Comparison of ENCODE assay signal across 11 mouse cellular contexts in the genomic region with DNA sequence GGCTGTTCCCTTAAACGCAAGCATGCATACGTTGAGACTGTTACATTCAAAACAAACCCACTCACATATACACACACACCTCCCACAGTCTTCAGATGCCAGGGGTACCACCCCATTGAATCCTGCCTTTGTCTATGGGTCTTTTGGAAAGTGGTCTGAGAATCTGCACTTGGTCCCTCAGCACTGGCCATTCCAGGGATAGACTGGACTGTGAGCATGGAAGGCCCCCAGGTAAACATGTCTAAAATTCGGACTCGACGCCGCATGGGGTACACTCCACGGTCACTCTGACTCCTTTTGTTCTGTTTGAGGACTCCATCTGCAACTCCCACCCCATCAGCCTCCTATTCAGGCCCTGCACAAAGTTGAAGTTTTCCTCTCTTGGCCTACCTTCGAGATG. TPM values are rescaled to one million over a fixed set of nuclear protein-coding genes. Genes with fewer than 3 reads are reported as not detected.
A peak's percentile ranks its signal among the peaks of the same experiment; 100 is the strongest.
DNase-seq lines count a peak whose midpoint lies in the region; ATAC-seq and TF ChIP-seq lines count a peak whose summit lies in the region.
"Had no signal": no experiment of that assay in that cellular context is flagged by ENCODE, and none has a peak within 500 bp of the region (broad histone marks: within the 10 kb centered on the region; RNA-seq: fewer than 3 reads in every experiment).

No protein-coding gene starts in this region.

- peaks cover 47% of the 10 kb centered on the region for H3K27me3 ChIP-seq in heart, embryonic 13.5 days (replicated peaks)
- peaks cover 30% of the 10 kb centered on the region for H3K27me3 ChIP-seq in embryonic facial prominence, embryonic 10.5 days (replicated peaks; ENCODE audit: low read depth, poor library complexity, severe bottlenecking)
- peaks cover 11% of the 10 kb centered on the region; the same call in 1 of the 2 replicates for H3K27me3 ChIP-seq in hindbrain, embryonic 13.5 days
- no peaks in the 10 kb centered on the region for H3K27me3 ChIP-seq in midbrain, embryonic 14.5 days (ENCODE audit: control insufficient read depth, insufficient read depth, low read length)

- H3K4me2 ChIP-seq in heart, embryonic 13.5 days, result peak overlapping the region; percentile 99
- H3K4me2 ChIP-seq in hindbrain, embryonic 13.5 days, result peak overlapping the region; percentile 85
- H3K4me2 ChIP-seq in midbrain, embryonic 14.5 days (ENCODE audit: low read length), result peak overlapping the region; percentile 83

- WGBS in heart, embryonic 13.5 days, result 70% methylated on average over 8 of the region's 8 CpGs
- WGBS in embryonic facial prominence, embryonic 10.5 days, result 76% methylated on average over 8 of the region's 8 CpGs
- WGBS in hindbrain, embryonic 13.5 days, result 84% methylated on average over 8 of the region's 8 CpGs
- 76% methylated on average over 8 of the region's 8 CpGs for WGBS in midbrain, embryonic 14.5 days

- H3K27ac ChIP-seq in heart, embryonic 13.5 days (replicated peaks), result no peak overlapping the region
- H3K27ac ChIP-seq in embryonic facial prominence, embryonic 10.5 days (replicated peaks), result no peak overlapping the region
- H3K27ac ChIP-seq in hindbrain, embryonic 13.5 days, result peak overlapping the region; percentile 96
- H3K27ac ChIP-seq in midbrain, embryonic 14.5 days (replicated peaks; ENCODE audit: low read depth, low read length), result no peak overlapping the region; the same call in 1 of the 2 replicates
- H3K27ac ChIP-seq in gastrocnemius, adult 2 months, result no peak overlapping the region
- H3K27ac ChIP-seq: liver, embryonic 14.5 days had no signal

- no peak for ATAC-seq in heart, embryonic 13.5 days (ENCODE audit: extremely low read depth, insufficient number of reproducible peaks, low FRiP score, low TSS enrichment)
- ATAC-seq in hindbrain, embryonic 13.5 days (ENCODE audit: low FRiP score), result peak; percentile 3; the same call in 1 of the 2 replicates
- ATAC-seq in midbrain, embryonic 14.5 days (ENCODE audit: low FRiP score, low TSS enrichment), result no peak

- H3K9ac ChIP-seq in heart, embryonic 13.5 days, result no peak overlapping the region
- H3K9ac ChIP-seq in hindbrain, embryonic 13.5 days, result peak overlapping the region; percentile 85; the same call in 1 of the 2 replicates
- H3K9ac ChIP-seq in midbrain, embryonic 14.5 days (replicated peaks; ENCODE audit: low read length), result no peak overlapping the region
- H3K9ac ChIP-seq: liver, embryonic 14.5 days had no signal

- intact Hi-C loops in heart, postnatal 25 days (cut with DNase I), result no loop called here
- intact Hi-C loops in gastrocnemius, adult 2 months (cut with DNase I), result no loop called here

- H3K36me3 ChIP-seq in heart, embryonic 13.5 days, result no peaks in the 10 kb centered on the region
- no peaks in the 10 kb centered on the region for H3K36me3 ChIP-seq in embryonic facial prominence, embryonic 10.5 days (replicated peaks)
- H3K36me3 ChIP-seq in hindbrain, embryonic 13.5 days, result no peaks in the 10 kb centered on the region
- H3K36me3 ChIP-seq in midbrain, embryonic 14.5 days (ENCODE audit: control insufficient read depth, insufficient read depth, low read length), result no peaks in the 10 kb centered on the region

- H3K9me3 ChIP-seq in heart, embryonic 13.5 days, result no peaks in the 10 kb centered on the region
- no peaks in the 10 kb centered on the region for H3K9me3 ChIP-seq in embryonic facial prominence, embryonic 10.5 days
- no peaks in the 10 kb centered on the region for H3K9me3 ChIP-seq in hindbrain, embryonic 13.5 days
- H3K9me3 ChIP-seq in midbrain, embryonic 14.5 days (ENCODE audit: control insufficient read depth, low read length), result no peaks in the 10 kb centered on the region

- no peak for TF ChIP-seq CTCF in gastrocnemius, adult 2 months (IDR thresholded peaks at IDR 0.05)

- peaks cover 10% of the 10 kb centered on the region for H3K4me1 ChIP-seq in heart, embryonic 13.5 days
- peaks cover 13% of the 10 kb centered on the region for H3K4me1 ChIP-seq in embryonic facial prominence, embryonic 10.5 days
- H3K4me1 ChIP-seq in hindbrain, embryonic 13.5 days (replicated peaks), result peaks cover 31% of the 10 kb centered on the region
- peaks cover 11% of the 10 kb centered on the region; the same call in 1 of the 2 replicates for H3K4me1 ChIP-seq in midbrain, embryonic 14.5 days (ENCODE audit: control insufficient read depth, insufficient read depth, low read length)

- no peak overlapping the region; the same call in 1 of the 2 replicates for H3K4me3 ChIP-seq in heart, embryonic 13.5 days
- peak overlapping the region; percentile 71; the same call in 1 of the 2 replicates for H3K4me3 ChIP-seq in embryonic facial prominence, embryonic 10.5 days
- H3K4me3 ChIP-seq in hindbrain, embryonic 13.5 days, result peak overlapping the region; percentile 80
- H3K4me3 ChIP-seq in midbrain, embryonic 14.5 days (replicated peaks; ENCODE audit: low read depth, low read length), result peak overlapping the region; percentile 74
- H3K4me3 ChIP-seq in gastrocnemius, adult 2 months, result no peak overlapping the region

- no peak for DNase-seq in heart, postnatal 25 days (ENCODE audit: low spot score)
- DNase-seq in embryonic facial prominence, embryonic 10.5 days (ENCODE audit: low spot score), result no peak
- DNase-seq in midbrain, embryonic 14.5 days, result no peak
- DNase-seq in gastrocnemius, adult 2 months, result no peak
- DNase-seq in thymus, postnatal 4 days, result no peak
- DNase-seq in layer of hippocampus, postnatal 14 days (ENCODE audit: low spot score in 2 of 2), result no peak

RNA-seq across cellular contexts. Expression of a gene that starts 0.5 kb away (rescaled TPM):
- 0.05 and 0.15 TPM in 2 replicates for polyA plus RNA-seq in heart, embryonic 13.5 days (2015; fragmentation: Nextera tagmentation; extraction: Ambion mirVana)
- total RNA-seq in heart, postnatal 25 days (2021), result not detected
- 1.4 and 2.3 TPM in 2 replicates for polyA plus RNA-seq in embryonic facial prominence, embryonic 10.5 days (2016; fragmentation: Nextera tagmentation; extraction: Ambion mirVana)
- polyA plus RNA-seq in hindbrain, embryonic 13.5 days (2015; fragmentation: Nextera tagmentation; extraction: Ambion mirVana), result 10.3 and 12.1 TPM in 2 replicates
- 15.8 and 18.3 TPM in 2 replicates for polyA plus RNA-seq in midbrain, embryonic 14.5 days (2014; fragmentation: Nextera tagmentation; extraction: Ambion mirVana)
- total RNA-seq in gastrocnemius, adult 2 months (2021), result not detected
- total RNA-seq in layer of hippocampus, postnatal 14 days (2021), result 100 to 1,000 TPM; 256 to 277 TPM
- polyA plus RNA-seq: CD4-positive, CD25-positive, alpha-beta regulatory T cell, adult 4 months; heart, postnatal 0 days had no signal

Comparison
In these comparisons a context has a peak if more than half of its experiments do, and no peak if none do; other contexts are left out.
1. H3K4me3 ChIP-seq: peak in embryonic facial prominence, embryonic 10.5 days (single experiment), hindbrain, embryonic 13.5 days (single experiment) and midbrain, embryonic 14.5 days (single experiment); none in heart, embryonic 13.5 days (single experiment) and gastrocnemius, adult 2 months (single experiment).
2. Peak in every context shown above with its lines, with median percentiles within 50 percentile points of each other: H3K4me2 ChIP-seq.